Mouse (Mus musculus) layer of hippocampus, adult 8-10 months (tissue): Measurements from ENCODE around the gene Slc22a18. TPM values are rescaled to one million over a fixed set of nuclear protein-coding genes. Genes with fewer than 3 reads are reported as not detected.

ENCODE experiments used
- total RNA-seq, 4 experiments: library from RNA; stranded (reverse); gene quantifications; 2 replicates each; pipeline ENCODE4 v1.2.4; 2022

Gene Slc22a18
- total RNA-seq, 4 experiments from 2014 or later, result 0.66 to 1.4 (median 1.4) TPM; not detected in 1

Other genes starting within 250 kb of the Slc22a18 start
- 1 to 10 TPM; 4.4 to 9.9 (median 7.0) TPM for gene Cdkn1c, start 12.7 kb upstream of the Slc22a18 start, total RNA-seq
- under 1 TPM in 1 of 4 experiments, not detected in 3; 0.66 TPM for gene Phlda2, start 29.4 kb downstream of the Slc22a18 start, total RNA-seq
- 100 to 1,000 TPM in 3 of 4 experiments, 10 to 100 TPM in 1; 97.7 to 112 (median 104) TPM for gene Nap1l4, start 75.4 kb downstream of the Slc22a18 start, total RNA-seq
- 10 to 100 TPM; 48.3 to 57.0 (median 53.5) TPM for gene Cars, start 126.4 kb downstream of the Slc22a18 start, total RNA-seq
- gene Tnfrsf26, start 155.0 kb downstream of the Slc22a18 start, total RNA-seq, result under 1 TPM in 2 of 4 experiments, not detected in 2; 0.16 to 0.32 TPM
- gene Tnfrsf22, start 175.9 kb downstream of the Slc22a18 start, total RNA-seq, result 1 to 10 TPM; 1.7 to 2.6 (median 2.2) TPM
- 1 to 10 TPM; 1.3 to 2.7 (median 2.0) TPM for gene Tnfrsf23, start 212.1 kb downstream of the Slc22a18 start, total RNA-seq